Mouse (Mus musculus) T-helper 1 cell (primary cell): Measurements from ENCODE around the gene Nfatc2.

Source experiments
- in situ Hi-C: fragments of 300-600 bp; cut with MboI, MseI; formaldehyde crosslinking; loops from one replicate; pipeline ENCODE4 v1.15.1; 2025; ENCODE audit warnings: high pct_unique_total_duplicates

The Nfatc2 gene

GRCm38 (mm10) chr2:168580295-168580915 lies 21.1 kb downstream of the Nfatc2 start:
- in situ Hi-C loops = loop anchor here (25.0 kb wide), 2 partner anchors 618 to 1707 kb away; no protein-coding TSS in a partner anchor

DNA sequence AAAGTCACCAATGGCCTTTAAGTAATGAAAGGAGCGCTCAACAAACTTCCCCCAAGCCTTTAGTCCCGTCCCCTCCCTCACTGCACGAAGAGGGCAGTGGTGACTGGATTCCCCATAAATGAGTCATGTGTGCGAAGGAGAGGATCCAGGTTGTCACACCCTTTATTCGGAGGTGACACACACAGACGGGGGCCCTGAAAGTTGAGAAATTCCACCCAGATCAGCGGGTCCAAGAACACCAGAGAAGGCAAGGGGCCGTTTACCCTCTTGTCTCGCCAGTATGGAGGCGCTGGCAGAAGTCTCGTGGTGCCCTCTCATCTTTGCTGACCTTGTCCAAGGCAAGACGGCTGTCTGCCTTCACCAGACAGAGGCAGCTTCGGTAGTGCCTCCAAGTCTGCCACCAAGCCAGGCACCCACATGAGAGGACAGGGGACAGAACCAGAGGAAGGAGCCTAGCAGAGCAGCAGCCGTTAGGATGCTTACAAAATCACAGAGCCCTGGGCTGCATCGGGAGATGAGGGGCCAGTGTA lies 21.8 kb downstream of the Nfatc2 start:
- in situ Hi-C loops = loop anchor here (25.0 kb wide), 2 partner anchors 617 to 1708 kb away; no protein-coding TSS in a partner anchor

DNA sequence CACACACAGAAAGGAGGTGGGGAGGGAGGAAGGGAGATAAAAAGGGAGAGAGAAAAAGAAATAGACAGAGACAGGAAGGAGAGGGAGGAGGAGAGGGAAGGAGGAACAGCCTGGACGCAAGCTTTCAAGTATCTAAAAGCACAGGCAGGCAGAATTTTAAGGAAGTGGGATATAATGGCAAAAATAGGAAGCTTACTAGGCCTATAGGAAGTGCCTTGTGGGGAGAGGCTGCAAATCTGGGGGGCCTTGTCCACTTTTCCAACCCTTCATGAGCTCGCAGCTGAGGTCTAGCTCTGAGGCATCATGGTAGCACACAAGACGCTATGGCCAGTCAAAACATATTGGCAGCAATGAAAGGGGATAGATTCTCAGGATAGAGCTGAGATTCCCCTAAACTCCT lies 22.3 kb downstream of the Nfatc2 start:
- in situ Hi-C loops = loop anchor here (25.0 kb wide), 2 partner anchors 617 to 1708 kb away; no protein-coding TSS in a partner anchor

DNA sequence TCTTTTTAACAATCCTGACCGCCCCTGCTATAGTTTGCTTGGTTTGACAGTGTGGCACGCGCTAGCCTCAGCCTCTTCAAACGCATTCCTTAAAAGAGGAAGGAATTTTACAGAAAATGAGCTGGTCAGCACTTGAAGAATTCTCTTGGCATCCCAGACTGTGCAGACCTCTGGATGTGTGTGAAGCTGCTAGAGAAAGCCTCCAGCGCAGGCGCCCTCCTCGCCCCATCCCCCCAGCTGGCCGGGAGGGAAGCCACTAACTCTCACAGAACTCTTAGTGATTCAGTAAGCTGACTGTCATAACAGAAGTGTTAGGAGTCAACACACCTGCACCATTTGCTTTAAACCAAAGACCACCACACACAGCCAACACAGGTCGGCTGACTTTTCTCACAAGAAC lies 23.3 kb downstream of the Nfatc2 start:
- in situ Hi-C loops = loop anchor here (25.0 kb wide), 2 partner anchors 616 to 1709 kb away; no protein-coding TSS in a partner anchor

- in situ Hi-C loops = loop anchor here (25.0 kb wide), 2 partner anchors 615 to 1710 kb away; no protein-coding TSS in a partner anchor
Observed at GRCm38 (mm10) chr2:168577381-168577780, 24.1 kb downstream of the Nfatc2 start.

DNA sequence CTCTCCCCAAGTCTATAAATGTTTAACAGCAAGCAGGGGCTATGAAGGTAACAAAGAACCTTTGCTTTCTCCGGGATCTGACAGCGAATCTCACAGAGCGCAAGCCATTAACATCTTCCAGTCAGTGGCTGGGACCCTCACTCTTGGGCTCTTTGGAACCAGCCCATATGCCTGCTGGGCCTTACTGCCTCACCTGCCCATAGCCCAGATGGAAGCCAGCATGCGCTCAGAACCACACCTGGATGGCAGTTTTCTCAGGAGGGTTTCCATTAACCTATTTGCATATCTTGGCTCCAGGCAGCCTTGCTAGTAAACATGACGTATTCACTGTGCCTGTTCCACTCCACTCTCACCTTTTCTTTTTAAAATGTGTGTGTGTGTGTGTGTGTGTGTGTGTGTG lies 25.6 kb downstream of the Nfatc2 start:
- in situ Hi-C loops = loop anchor here (25.0 kb wide), 2 partner anchors 614 to 1711 kb away; no protein-coding TSS in a partner anchor

- in situ Hi-C loops = loop anchor here (25.0 kb wide), 4 partner anchors 613 to 1913 kb away; partner anchors contain the start of gene Zfp217
Observed at GRCm38 (mm10) chr2:168574934-168575333, 26.5 kb downstream of the Nfatc2 start.

DNA sequence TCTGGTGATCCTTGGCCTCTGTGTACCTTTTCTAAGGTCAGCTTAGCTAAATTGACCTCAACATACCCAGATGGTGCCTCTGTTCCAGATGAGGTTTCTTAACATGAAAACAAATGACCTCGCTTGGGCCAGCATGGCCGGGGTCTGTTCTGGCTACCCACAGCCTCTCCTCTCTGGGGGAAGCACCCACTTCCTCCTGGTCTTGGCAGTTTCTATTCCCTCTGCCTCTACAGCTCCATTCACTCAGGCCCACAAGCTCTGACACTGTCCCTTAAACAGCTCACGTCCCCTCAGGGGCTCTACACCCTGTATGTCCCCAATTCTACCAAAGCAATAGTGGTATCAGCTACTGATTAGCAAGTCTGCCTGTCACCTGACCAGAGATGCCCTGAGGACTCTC lies 27.6 kb downstream of the Nfatc2 start:
- in situ Hi-C loops = loop anchor here (25.0 kb wide), 2 partner anchors 1563 to 1912 kb away; partner anchors contain the start of gene Zfp217

- in situ Hi-C loops = loop anchor here (25.0 kb wide), 2 partner anchors 1566 to 1909 kb away; partner anchors contain the start of gene Zfp217
Observed at GRCm38 (mm10) chr2:168571241-168571640, 30.2 kb downstream of the Nfatc2 start.

DNA sequence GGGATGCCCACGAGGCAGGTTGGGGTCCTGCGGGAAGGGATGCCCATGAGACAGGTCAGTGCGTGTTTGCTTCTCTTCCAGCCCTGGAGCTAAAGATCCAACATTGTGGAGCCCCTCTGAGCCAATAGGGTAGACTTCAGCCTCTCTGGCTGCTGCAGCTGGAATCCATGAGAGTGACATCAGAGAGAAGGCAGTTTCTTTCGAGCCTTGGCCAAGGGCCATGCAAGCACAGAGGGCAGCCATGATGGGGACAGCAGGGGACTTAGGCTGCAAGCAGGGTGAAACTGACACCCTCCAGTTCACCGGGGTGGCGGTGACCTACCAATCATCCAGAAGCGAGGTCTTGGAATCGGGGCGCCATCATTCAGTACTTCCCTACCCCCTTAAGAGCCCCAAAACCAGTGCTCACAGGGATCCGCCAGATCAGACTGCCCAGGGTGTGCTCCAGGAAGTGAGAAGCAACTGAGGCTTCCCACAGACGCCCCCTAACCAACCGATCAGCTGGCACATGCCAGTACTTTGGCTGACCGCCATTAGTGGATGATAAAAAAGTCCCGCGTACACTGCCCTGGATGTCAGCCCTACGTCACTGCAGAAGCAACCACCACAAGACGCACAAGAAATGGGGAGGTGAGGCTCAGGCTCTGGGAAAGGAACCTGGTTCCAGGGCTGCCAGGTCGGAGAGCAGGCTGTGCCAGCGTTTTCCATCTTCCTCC lies 35.8 kb downstream of the Nfatc2 start:
- in situ Hi-C loops = loop anchor here (25.0 kb wide), 2 partner anchors 1572 to 1903 kb away; partner anchors contain the start of gene Zfp217

DNA sequence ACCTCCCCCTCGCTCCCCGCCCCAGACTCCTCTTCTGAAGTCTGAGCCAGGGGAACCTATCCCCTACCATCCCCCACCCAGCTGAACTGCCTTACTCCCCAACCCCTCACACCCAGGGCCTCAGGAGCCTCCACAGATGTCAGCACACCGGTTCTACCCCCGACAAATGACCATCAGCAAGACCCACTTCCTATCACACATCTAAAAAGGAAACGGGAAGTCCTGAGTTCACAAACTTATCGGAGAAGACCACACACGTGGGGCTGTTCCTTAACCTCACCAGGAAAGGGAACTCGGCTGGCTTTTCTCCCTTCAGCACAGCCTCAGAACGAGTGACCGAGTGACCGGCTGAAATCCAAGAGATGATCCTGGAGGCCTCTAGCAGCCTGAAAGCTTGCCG lies 38.3 kb downstream of the Nfatc2 start:
- in situ Hi-C loops = loop anchor here (25.0 kb wide), 2 partner anchors 1574 to 1901 kb away; partner anchors contain the start of gene Zfp217

GRCm38 (mm10) chr2:168557035-168557434 lies 44.4 kb downstream of the Nfatc2 start:
- in situ Hi-C loops = loop anchor here (25.0 kb wide), 2 partner anchors 1580 to 1895 kb away; partner anchors contain the start of gene Zfp217

DNA sequence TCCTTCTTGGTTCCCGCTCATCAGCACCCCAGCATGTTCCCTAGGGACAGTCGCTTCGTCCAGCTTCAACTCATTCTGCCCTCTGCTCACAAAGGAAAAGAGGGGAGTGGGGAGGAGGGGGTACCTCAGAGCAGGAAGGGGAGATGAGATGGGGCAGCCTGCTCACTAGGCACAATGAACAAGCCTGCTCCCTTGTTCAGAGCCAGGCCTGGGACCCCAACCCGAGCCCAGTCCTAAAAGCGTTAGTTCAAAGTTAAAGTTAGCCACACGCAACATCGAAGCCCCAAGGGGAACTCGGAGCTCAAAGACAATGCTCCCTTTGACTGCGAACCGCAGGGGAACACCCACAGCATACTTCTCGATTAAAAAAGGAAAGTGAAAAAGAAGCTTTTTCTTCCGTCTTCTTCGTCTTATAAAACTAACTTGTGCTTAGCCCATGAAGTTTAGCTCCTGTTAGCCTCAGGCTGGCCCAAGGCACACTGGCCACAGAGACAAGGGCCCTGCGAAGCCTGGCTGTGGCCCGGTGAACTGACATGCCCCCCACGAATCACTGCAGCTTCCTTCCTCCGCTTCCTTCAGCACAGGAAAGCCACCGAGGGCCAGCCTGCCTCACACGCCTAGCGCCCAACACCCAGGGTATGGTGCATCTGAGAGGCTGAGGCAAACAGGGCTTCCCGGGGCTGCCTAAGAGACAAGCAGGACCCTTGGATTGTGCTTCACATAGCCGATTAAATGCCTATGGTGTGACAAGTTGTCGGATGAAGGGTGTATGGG lies 45.4 kb downstream of the Nfatc2 start:
- in situ Hi-C loops = loop anchor here (25.0 kb wide), 2 partner anchors 1581 to 1894 kb away; partner anchors contain the start of gene Zfp217

DNA sequence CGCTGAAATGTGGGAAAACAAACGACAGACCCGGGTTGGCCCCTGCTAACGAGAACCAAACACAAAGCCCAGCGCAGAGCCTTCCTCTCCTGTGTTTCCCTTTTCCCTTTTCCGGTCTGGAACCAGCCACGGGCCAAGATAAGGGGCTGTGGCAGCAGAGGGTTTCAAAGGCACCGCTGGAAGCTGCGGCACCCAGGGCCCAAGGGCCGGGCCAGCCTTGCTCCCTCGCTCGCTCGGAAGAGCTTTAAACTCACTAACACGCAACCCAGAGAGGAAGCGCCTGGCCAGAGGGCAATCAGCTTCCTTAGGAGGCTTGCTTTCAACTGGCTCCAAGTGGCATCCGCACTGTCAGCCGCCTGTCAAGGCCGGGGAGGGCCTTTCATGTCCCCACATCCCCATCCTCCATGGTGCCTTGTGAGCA lies 47.9 kb downstream of the Nfatc2 start:
- in situ Hi-C loops = loop anchor here (25.0 kb wide), 2 partner anchors 1584 to 1891 kb away; partner anchors contain the start of gene Zfp217

GRCm38 (mm10) chr2:168552405-168552804 lies 49.1 kb downstream of the Nfatc2 start:
- in situ Hi-C loops = loop anchor here (25.0 kb wide), 2 partner anchors 1585 to 1890 kb away; partner anchors contain the start of gene Zfp217

GRCm38 (mm10) chr2:168551218-168551617 lies 50.2 kb downstream of the Nfatc2 start:
- in situ Hi-C loops = loop anchor here (25.0 kb wide), 2 partner anchors 1586 to 1889 kb away; partner anchors contain the start of gene Zfp217

GRCm38 (mm10) chr2:168549326-168549725 lies 52.1 kb downstream of the Nfatc2 start:
- in situ Hi-C loops = no loop called here

- in situ Hi-C loops = no loop called here
Observed at GRCm38 (mm10) chr2:168548008-168548407, 53.4 kb downstream of the Nfatc2 start.

GRCm38 (mm10) chr2:168545901-168546557 lies 55.4 kb downstream of the Nfatc2 start:
- in situ Hi-C loops = no loop called here

GRCm38 (mm10) chr2:168544102-168544501 lies 57.4 kb downstream of the Nfatc2 start:
- in situ Hi-C loops = no loop called here
